Mouse (Mus musculus) 416B (cell line): ENCODE measurements at regions not wholly inside any gene's neighbourhood (a gene's known extent, or its start where the extent isn't known, plus 50 kb on each side); places are given as distances from the start of the nearest gene placed in this dataset.

Experiments
- DNase-seq: peaks from one replicate; pipeline ENCODE4 v3.0.0; 2011; ENCODE audit warnings: low read depth

DNA sequence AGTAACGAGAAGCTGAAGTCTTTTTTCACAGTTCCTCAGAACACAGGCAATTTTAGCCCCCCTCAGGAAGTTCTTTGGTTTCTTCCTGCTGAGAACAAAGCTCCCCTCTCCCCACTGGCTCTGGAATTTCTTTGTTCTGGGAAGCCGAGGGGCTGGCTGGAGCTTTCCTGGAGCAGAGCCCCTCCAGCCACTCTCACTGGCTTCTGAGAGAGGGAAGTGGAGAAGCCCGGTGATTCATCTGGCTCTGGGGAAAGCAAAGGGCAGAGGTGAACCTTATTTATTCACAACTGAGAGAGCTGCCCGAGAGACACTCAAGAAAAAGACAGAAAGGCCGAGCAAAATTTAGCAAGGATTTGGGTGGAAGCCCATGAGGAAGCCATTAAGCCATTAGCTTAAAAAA lies 63.9 kb downstream of the Ddx3x start:
- DNase-seq, result no peak

GRCm38 (mm10) chrX:13345126-13345525 lies 64.4 kb downstream of the Ddx3x start:
- DNase-seq, result no peak

DNA sequence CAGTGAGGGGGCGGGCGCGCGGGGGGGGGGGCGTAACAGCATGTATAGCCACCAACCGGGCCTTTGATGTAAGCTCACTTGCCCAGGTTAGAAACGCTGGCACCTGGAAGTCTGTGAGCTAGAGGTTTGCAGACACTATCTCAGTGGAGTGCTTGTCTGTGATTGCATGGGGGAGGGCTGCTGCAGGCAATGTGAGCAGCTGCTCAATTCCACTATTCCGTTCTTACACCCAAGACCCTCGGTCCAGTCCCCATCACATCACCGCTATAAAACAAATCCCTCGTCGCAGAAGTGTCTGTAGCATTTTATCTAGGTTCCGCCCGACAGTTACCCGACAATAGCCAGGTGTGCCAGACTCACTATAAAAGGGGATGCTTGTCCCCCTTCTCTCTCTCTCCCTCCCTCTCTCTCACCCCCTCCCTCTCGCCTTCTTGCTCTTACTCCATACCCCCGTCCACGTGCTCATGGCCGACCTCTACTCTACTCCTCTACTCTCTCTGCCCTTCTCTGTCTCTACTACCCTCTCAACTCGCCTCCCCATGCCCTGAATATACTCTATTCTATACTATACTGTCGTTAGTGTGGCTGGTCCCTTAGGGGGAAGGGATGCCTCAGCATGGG lies 65.4 kb downstream of the Ddx3x start:
- no peak for DNase-seq

DNA sequence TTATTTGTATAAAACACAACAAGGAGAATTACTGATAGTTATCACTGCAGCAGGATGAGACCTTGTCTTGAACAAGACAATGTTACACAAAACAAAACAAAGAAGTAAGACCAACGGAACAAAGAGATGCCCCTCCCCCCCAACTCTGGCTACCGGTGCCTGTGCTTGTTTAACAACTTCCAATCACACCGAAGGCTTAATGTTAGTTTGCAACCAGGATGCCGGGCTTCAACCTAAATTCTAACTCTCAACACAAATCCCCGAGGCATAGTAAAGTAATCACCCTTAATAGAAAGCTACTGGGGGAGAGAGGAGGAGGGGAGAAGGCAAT lies 65.9 kb downstream of the Ddx3x start:
- no peak for DNase-seq

- DNase-seq, result peak; percentile 90
Observed at GRCm38 (mm10) chrX:13347027-13347840, 66.5 kb downstream of the Ddx3x start.

- DNase-seq, result no peak
Observed at GRCm38 (mm10) chrX:13348415-13348814, 67.6 kb downstream of the Ddx3x start.

GRCm38 (mm10) chrX:13350461-13350860 lies 69.7 kb downstream of the Ddx3x start:
- DNase-seq, result no peak

DNA sequence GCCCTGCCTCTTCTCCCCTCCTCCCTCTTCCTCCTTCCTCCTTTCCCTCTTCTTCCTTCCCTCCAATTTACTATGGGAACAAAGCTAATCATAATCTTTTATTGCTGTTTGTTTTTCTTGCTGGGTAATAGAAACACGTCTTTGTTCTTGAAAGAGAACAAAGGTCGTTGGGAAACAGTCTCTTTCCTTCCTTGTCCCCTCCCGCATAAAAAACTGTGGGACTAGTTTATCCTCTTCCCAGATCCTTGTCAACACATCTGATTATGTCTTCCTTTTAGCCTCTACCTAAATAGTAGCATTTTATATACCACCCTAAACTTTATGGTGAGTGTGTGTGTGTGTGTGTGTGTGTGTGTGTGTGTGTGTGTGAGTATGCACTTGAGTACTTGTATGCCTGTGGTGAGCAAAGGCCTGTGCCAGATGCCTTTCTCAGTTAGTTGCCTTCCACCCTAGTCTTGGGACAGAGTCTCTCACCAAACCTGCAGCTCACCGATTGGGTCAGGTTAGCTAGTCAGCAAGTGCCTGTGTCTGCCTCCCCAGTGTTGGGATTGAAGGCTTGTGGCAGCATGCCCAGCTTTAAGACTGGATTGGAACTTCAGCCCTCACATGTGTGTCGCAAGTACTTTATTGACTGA lies 76.5 kb downstream of the Ddx3x start:
- DNase-seq, result no peak

DNA sequence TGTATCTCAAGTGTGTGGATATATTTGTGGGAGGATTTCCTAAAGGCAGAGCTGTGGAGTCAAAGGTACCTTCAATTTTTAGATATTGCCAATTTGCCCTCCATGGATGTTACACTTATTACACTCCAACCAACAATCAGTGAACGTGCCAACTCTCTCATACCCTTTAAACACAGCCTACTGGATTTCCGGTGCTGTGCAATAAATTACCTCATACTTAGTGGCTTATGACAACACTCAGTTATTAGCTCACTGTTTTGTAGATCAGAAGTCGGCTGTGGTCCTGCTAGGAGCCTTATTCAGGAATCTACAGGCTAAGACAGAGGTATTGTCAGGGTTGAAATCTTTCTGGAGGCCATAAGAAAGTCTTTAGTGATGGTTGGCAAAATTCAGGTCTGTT lies 77.2 kb downstream of the Ddx3x start:
- peak; percentile 17 for DNase-seq

DNA sequence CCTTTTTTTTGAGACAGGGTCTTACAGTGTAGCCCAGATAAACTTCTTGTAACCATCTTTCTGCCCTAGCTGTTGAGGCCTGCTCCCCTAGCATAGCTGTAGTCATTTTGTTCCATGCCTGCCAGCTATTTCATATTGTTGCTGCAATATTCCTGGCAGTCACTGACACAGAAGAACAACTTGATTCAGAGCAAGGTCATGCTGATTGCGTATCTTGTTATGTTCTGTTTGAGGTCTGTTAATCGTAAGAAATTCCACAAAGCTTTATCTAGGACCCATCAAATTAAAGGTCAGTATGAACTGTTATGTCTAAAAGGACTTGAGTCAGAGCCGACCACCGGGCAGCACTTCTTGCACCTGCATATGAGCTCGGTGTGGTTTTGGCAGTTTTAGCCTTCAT lies 79.7 kb downstream of the Ddx3x start:
- no peak for DNase-seq

GRCm38 (mm10) chrX:13370319-13370718 lies 89.5 kb downstream of the Ddx3x start:
- DNase-seq, result no peak

DNA sequence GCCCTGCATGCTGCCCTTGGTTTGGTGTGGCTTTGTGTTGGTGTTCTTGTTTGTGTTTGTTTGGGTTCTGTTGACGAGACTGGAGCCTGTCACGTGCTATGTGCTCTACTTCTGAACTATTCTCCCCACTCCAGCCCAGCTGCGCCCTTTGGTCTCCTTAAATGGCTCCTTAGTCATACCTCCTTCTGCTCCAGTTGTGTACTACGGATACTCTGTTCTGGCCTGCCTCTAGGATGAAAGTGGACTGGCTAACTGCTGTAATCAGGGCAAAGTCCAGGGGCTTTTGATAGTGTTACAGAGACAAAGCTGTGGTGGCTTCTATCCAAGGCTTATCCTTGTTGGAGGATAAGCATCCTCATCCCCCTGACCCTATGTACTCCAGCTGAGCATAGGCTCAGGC lies 92.0 kb downstream of the Ddx3x start:
- DNase-seq, result no peak

DNA sequence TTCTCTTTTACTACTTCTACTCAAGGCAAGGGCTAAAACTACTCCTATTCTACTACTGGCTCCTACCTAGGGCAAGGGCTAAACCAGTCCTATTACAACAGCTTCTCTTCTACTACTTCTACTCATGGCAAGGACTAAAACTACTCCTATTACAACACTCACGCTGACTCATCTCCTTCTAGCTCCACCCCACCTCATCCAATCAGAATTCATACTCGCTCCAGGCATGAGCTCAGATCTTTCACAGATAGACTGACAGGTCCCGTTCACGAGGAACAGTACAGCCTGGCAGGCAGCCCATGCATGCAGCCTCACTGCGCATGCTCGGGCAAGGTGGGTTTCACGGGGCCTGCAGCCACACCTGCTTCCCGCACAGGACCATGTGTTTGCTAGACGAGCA lies 79.6 kb upstream of the Nyx start:
- peak; percentile 73 for DNase-seq

DNA sequence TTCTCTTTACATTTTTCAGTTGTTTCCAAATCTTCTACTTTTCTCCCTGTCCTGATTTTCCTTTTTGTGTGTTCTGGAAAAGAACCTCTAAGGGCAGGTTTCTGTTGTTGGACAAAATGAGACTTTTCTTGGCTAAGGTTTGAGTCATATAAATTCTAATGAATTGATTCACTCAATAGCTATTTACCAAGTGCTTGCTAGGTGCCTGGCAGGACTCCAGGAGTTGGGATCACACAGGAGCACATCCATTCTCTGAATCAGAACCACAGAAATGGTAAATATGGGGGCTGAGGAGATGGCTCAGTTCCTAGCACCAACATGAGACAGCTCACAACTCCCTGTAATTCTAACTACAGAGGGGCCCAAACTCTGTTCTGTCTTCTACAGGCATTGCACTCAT lies 67.4 kb upstream of the Nyx start:
- no peak for DNase-seq

GRCm38 (mm10) chrX:13412726-13413125 lies 53.2 kb upstream of the Nyx start:
- DNase-seq, result no peak

- no peak for DNase-seq
Observed at GRCm38 (mm10) chrX:13413135-13413534, 52.8 kb upstream of the Nyx start.
